Mouse (Mus musculus): ENCODE measurements around the gene P4htm. TPM values are rescaled to one million over a fixed set of nuclear protein-coding genes. Genes with fewer than 3 reads are reported as not detected.
A peak's percentile ranks its signal among the peaks of the same experiment; 100 is the strongest.

Gene P4htm
- polyA plus RNA-seq, 1 experiment from 2014 or later, result 5.6 TPM

- no peaks in the 10 kb centered on the region for H3K27me3 ChIP-seq (ENCODE audit: control insufficient read depth, insufficient read depth, low read length)
- 56% methylated on average over 5 of the region's 5 CpGs for WGBS
- H3K27ac ChIP-seq (ENCODE audit: low read length), result no peak overlapping the region
- H3K4me1 ChIP-seq (ENCODE audit: control insufficient read depth, insufficient read depth, low read length), result peaks cover 15% of the 10 kb centered on the region
- no peak overlapping the region for H3K9ac ChIP-seq (ENCODE audit: low read length)
- no peak overlapping the region for H3K4me3 ChIP-seq (replicated peaks; ENCODE audit: low read length)
- H3K9me3 ChIP-seq (replicated peaks; ENCODE audit: control insufficient read depth, low read length), result no peaks in the 10 kb centered on the region
- H3K4me2 ChIP-seq (ENCODE audit: low read depth, low read length), result no peak overlapping the region
- ATAC-seq (ENCODE audit: insufficient read depth, low FRiP score), result no peak
- H3K36me3 ChIP-seq (ENCODE audit: control insufficient read depth, insufficient read depth, low read length), result no peaks in the 10 kb centered on the region
Observed at GRCm38 (mm10) chr9:108589229-108589628, 8.2 kb downstream of the P4htm start.

- WGBS, result 8% methylated on average over 14 of the region's 14 CpGs
- H3K9ac ChIP-seq (ENCODE audit: low read length), result peak overlapping the region; percentile 29; the same call in 1 of the 2 replicates
Observed at GRCm38 (mm10) chr9:108587571-108588180, 9.8 kb downstream of the P4htm start.

GRCm38 (mm10) chr9:108579344-108579690 lies 18.1 kb downstream of the P4htm start:
- Histone ChIP-seq H3K4me1 (ENCODE audit: control insufficient read depth, insufficient read depth, low read length) (peaks cover 29% of the 10 kb centered on the region), H3K36me3 (ENCODE audit: control insufficient read depth, insufficient read depth, low read length) (peaks cover 7% of the 10 kb centered on the region; the same call in 1 of the 2 replicates), H3K9me3 (replicated peaks; ENCODE audit: control insufficient read depth, low read length) (no peaks in the 10 kb centered on the region), H3K27me3 (ENCODE audit: control insufficient read depth, insufficient read depth, low read length) (no peaks in the 10 kb centered on the region), H3K27ac (ENCODE audit: low read length) (peak overlapping the region; percentile 82), H3K4me2 (ENCODE audit: low read depth, low read length) (peak overlapping the region; percentile 91), H3K9ac (ENCODE audit: low read length) (peak overlapping the region; percentile 94), H3K4me3 (replicated peaks; ENCODE audit: low read length) (peak overlapping the region; percentile 72)
- ATAC-seq (ENCODE audit: insufficient read depth, low FRiP score), result no peak
- 67% methylated on average over 5 of the region's 5 CpGs for WGBS

More at GRCm38 (mm10) chr9:108587571-108588180, 9.8 kb downstream of the P4htm start:
- Histone ChIP-seq H3K4me1 (ENCODE audit: control insufficient read depth, insufficient read depth, low read length) (peaks cover 15% of the 10 kb centered on the region), H3K4me2 (ENCODE audit: low read depth, low read length) (peak overlapping the region; percentile 45), H3K27ac (ENCODE audit: low read length) (peak overlapping the region; percentile 16; the same call in 1 of the 2 replicates), H3K4me3 (replicated peaks; ENCODE audit: low read length) (no peak overlapping the region; the same call in 1 of the 2 replicates), H3K9me3 (replicated peaks; ENCODE audit: control insufficient read depth, low read length) (no peaks in the 10 kb centered on the region), H3K36me3 (ENCODE audit: control insufficient read depth, insufficient read depth, low read length) (no peaks in the 10 kb centered on the region), H3K27me3 (ENCODE audit: control insufficient read depth, insufficient read depth, low read length) (no peaks in the 10 kb centered on the region)
- peak; percentile 93 for ATAC-seq (ENCODE audit: insufficient read depth, low FRiP score)

GRCm38 (mm10) chr9:108578545-108579343 lies 18.7 kb downstream of the P4htm start, which contains the start of gene Wdr6:
Wdr6 (minus strand) TSS chr9:108578739.
- H3K4me2 ChIP-seq (ENCODE audit: low read depth, low read length), result peak within 1 kb of the TSS; percentile 91
- H3K9ac ChIP-seq (ENCODE audit: low read length), result peak within 1 kb of the TSS; percentile 94
- ATAC-seq (ENCODE audit: insufficient read depth, low FRiP score), result peak; percentile 98
- peak within 1 kb of the TSS; percentile 72 for H3K4me3 ChIP-seq (replicated peaks; ENCODE audit: low read length)
- WGBS, result 4% methylated on average over 51 of the region's 51 CpGs
- H3K9me3 ChIP-seq (replicated peaks; ENCODE audit: control insufficient read depth, low read length), result no peaks in the 10 kb centered on the region
- H3K4me1 ChIP-seq (ENCODE audit: control insufficient read depth, insufficient read depth, low read length), result peaks cover 31% of the 10 kb centered on the region
- peaks cover 7% of the 10 kb centered on the region; the same call in 1 of the 2 replicates for H3K36me3 ChIP-seq (ENCODE audit: control insufficient read depth, insufficient read depth, low read length)
- H3K27me3 ChIP-seq (ENCODE audit: control insufficient read depth, insufficient read depth, low read length), result no peaks in the 10 kb centered on the region
- peak within 1 kb of the TSS; percentile 90 for H3K27ac ChIP-seq (ENCODE audit: low read length)

GRCm38 (mm10) chr9:108577934-108578544 lies 19.4 kb downstream of the P4htm start:
- peak; percentile 5 for ATAC-seq (ENCODE audit: insufficient read depth, low FRiP score)

GRCm38 (mm10) chr9:108577025-108577424 lies 20.4 kb downstream of the P4htm start:
- WGBS, result 26% methylated on average over 6 of the region's 6 CpGs
- Histone ChIP-seq H3K27me3 (ENCODE audit: control insufficient read depth, insufficient read depth, low read length) (no peaks in the 10 kb centered on the region), H3K36me3 (ENCODE audit: control insufficient read depth, insufficient read depth, low read length) (peaks cover 15% of the 10 kb centered on the region), H3K9ac (ENCODE audit: low read length) (peak overlapping the region; percentile 94; the same call in 1 of the 2 replicates), H3K4me1 (ENCODE audit: control insufficient read depth, insufficient read depth, low read length) (peaks cover 31% of the 10 kb centered on the region), H3K27ac (ENCODE audit: low read length) (no peak overlapping the region), H3K4me3 (replicated peaks; ENCODE audit: low read length) (peak overlapping the region; percentile 72), H3K9me3 (replicated peaks; ENCODE audit: control insufficient read depth, low read length) (no peaks in the 10 kb centered on the region), H3K4me2 (ENCODE audit: low read depth, low read length) (peak overlapping the region; percentile 91)
- ATAC-seq (ENCODE audit: insufficient read depth, low FRiP score), result no peak

More at GRCm38 (mm10) chr9:108577934-108578544, 19.4 kb downstream of the P4htm start:
- Histone ChIP-seq H3K9me3 (replicated peaks; ENCODE audit: control insufficient read depth, low read length) (no peaks in the 10 kb centered on the region), H3K4me3 (replicated peaks; ENCODE audit: low read length) (peak overlapping the region; percentile 72), H3K36me3 (ENCODE audit: control insufficient read depth, insufficient read depth, low read length) (peaks cover 9% of the 10 kb centered on the region; the same call in 1 of the 2 replicates), H3K4me2 (ENCODE audit: low read depth, low read length) (peak overlapping the region; percentile 91), H3K9ac (ENCODE audit: low read length) (peak overlapping the region; percentile 94), H3K4me1 (ENCODE audit: control insufficient read depth, insufficient read depth, low read length) (peaks cover 31% of the 10 kb centered on the region), H3K27ac (ENCODE audit: low read length) (peak overlapping the region; percentile 90), H3K27me3 (ENCODE audit: control insufficient read depth, insufficient read depth, low read length) (no peaks in the 10 kb centered on the region)
- under 1% methylated on average over 24 of the region's 24 CpGs for WGBS

GRCm38 (mm10) chr9:108575321-108576297 lies 21.9 kb downstream of the P4htm start:
- Histone ChIP-seq H3K9me3 (replicated peaks; ENCODE audit: control insufficient read depth, low read length) (no peaks in the 10 kb centered on the region), H3K4me3 (replicated peaks; ENCODE audit: low read length) (no peak overlapping the region), H3K27me3 (ENCODE audit: control insufficient read depth, insufficient read depth, low read length) (no peaks in the 10 kb centered on the region), H3K4me1 (ENCODE audit: control insufficient read depth, insufficient read depth, low read length) (peaks cover 34% of the 10 kb centered on the region), H3K4me2 (ENCODE audit: low read depth, low read length) (no peak overlapping the region), H3K27ac (ENCODE audit: low read length) (no peak overlapping the region), H3K36me3 (ENCODE audit: control insufficient read depth, insufficient read depth, low read length) (peaks cover 15% of the 10 kb centered on the region), H3K9ac (ENCODE audit: low read length) (no peak overlapping the region)
- no peak for ATAC-seq (ENCODE audit: insufficient read depth, low FRiP score)
- WGBS, result 74% methylated on average over 37 of the region's 37 CpGs

GRCm38 (mm10) chr9:108574921-108575320 lies 22.5 kb downstream of the P4htm start:
- no peaks in the 10 kb centered on the region for H3K9me3 ChIP-seq (replicated peaks; ENCODE audit: control insufficient read depth, low read length)
- no peak overlapping the region for H3K9ac ChIP-seq (ENCODE audit: low read length)
- ATAC-seq (ENCODE audit: insufficient read depth, low FRiP score), result no peak
- no peak overlapping the region for H3K4me3 ChIP-seq (replicated peaks; ENCODE audit: low read length)
- H3K27ac ChIP-seq (ENCODE audit: low read length), result no peak overlapping the region
- peaks cover 38% of the 10 kb centered on the region for H3K4me1 ChIP-seq (ENCODE audit: control insufficient read depth, insufficient read depth, low read length)
- 88% methylated on average over 12 of the region's 12 CpGs for WGBS
- H3K4me2 ChIP-seq (ENCODE audit: low read depth, low read length), result no peak overlapping the region
- peaks cover 15% of the 10 kb centered on the region for H3K36me3 ChIP-seq (ENCODE audit: control insufficient read depth, insufficient read depth, low read length)
- H3K27me3 ChIP-seq (ENCODE audit: control insufficient read depth, insufficient read depth, low read length), result no peaks in the 10 kb centered on the region
